Mouse (Mus musculus): ENCODE data around the gene Ankrd37.
A peak's percentile ranks its signal among the peaks of the same experiment; 100 is the strongest.

DNA sequence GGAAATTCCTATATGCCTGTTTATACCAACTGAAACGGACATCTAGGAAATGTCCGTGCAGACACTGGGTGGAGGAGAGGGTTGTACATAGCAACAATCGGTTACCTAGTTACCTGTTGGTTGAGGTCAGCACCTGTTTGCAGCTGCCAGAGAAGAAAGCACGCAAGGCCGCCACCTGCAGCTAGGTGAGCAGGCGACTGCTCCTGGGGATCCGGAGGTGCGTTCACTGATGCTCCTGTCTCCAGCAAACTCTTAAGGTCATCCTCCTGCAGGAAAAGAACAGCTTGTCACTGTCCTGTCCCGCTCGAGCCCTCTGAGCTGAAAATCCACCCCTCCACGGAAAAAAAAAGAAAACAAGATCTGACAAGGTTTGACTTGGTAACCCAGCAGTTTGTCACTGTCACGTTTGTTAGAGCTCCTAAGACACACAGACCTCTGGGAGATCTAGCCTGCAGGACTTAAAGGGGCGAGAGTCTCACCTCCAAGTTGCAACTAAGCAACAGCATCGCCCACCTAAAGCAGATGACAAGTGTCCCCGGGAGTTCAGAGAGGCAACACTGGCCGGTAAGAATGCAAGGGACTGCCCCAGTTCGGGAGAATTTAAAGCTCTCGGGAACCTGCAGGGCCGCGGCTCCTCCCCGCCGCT lies 6.2 kb downstream of the Ankrd37 start, which contains the start of gene Lrp2bp:
- TF ChIP-seq CTCF (IDR thresholded peaks at IDR 0.05) (peak; percentile 45; the same call in 1 of the 2 replicates), EP300 (IDR thresholded peaks at IDR 0.05) (no peak)
